Mouse (Mus musculus): ENCODE results near the gene Fam228b. TPM values are rescaled to one million over a fixed set of nuclear protein-coding genes. Genes with fewer than 3 reads are reported as not detected.
"Not testable (repeated sequence)": the region's sequence is repeated elsewhere in the genome, so short reads cannot be mapped to it uniquely, and the experiment has no call there.

Gene Fam228b
- polyA plus RNA-seq (2016; fragmentation: Nextera tagmentation; extraction: Ambion mirVana): 1.1 and 3.0 TPM in 2 replicates

DNA sequence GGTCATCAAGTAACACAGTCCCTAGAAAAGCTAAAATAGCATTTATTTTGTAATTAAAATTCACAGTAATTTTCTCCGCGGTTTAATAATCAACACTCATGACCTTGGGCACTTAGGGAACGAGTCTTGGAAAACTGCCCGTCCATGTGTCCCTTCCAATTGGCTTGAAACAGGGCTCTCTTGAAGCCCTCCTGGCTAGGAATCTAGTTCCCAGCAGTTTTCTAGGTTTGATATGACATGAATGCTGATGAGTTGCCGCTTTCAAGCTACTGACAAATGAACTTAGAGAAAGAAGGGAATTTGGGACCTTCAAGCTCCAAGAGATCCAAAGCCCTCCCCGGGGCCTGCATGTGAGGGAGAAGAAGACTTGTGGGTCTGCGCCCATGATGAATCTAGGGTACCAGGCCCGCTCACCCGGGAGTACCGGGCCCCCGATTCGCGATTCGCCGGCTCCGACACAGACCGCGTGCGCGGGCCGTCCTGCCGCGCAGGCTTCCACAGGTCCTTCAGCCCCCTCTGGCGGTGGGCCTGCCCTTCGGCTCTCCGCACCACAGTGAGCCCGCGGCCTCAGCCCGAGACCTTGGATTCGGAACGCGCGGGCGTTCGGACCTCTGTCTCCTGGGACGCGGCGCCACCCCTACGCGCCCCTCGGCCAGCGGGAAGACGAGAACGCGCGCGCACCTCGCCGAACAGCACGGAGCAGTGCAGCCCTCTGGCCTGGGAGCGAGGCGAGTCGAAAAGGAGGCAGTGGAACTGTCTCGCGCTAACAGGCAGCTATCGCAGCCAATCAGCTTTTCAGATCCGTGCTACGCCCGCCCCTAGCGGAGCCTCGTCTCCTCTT is at the start of gene Fam228b, which contains the start of gene Pfn4:
TSS of gene Fam228b (minus strand) at position 776 of the 841 bp plus-strand sequence.
TSS of gene Pfn4 (plus strand) at position 531 of the 841 bp plus-strand sequence.
- WGBS: 4% methylated on average over 61 of the region's 61 CpGs
- H3K4me1 ChIP-seq (replicated peaks): peaks cover 7% of the 10 kb centered on the region; the same call in 1 of the 2 replicates
- DNase-seq (ENCODE audit: low spot score): peak; percentile 97

DNA sequence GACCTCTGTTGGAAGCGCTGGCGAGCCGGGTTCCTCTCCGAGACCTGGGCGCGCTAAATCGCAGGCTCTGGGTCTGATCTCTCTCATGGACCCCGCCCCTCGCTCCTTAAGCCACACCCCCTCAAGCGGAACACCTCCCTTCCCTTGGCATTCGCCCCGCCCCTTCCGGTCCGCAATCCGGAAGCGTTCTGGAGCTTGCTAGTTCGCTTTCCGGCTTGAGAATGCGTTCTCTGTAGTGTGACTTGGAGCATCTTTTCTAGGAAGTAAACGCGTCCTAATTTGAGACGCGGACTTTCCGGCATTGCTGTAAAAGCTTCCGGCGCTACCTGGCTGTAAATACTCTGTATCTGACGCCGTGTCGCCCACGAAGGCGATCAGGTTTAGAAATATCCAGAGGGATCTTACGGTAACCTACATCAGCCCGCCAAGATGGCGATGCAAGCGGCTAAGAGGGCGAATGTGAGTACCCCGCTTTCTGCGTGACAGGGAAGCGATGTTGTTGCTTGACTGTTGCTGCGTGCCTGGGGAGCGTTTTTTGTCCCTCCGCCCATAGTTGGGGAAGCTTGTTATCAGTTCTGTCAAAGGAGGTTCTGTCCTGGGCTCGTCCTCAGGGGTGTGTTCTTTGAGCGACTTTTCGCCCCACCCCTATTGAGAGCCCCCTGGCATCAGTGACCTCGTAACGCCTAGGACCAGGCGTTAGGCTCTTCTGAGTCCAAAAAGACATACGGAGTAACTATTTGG is 48.5 kb upstream of the Fam228b start, which contains the start of gene Sf3b6:
TSS of gene Sf3b6 (plus strand) at position 184 of the 741 bp plus-strand sequence.
- Histone ChIP-seq H3K27me3 (ENCODE audit: insufficient read depth, poor library complexity, severe bottlenecking) (no peaks in the 10 kb centered on the region), H3K4me3 (peak within 1 kb of the TSS; percentile 86), H3K27ac (peak within 1 kb of the TSS; percentile 90), H3K36me3 (peaks cover 26% of the 10 kb centered on the region), H3K9me3 (no peaks in the 10 kb centered on the region), H3K4me1 (replicated peaks) (peaks cover 19% of the 10 kb centered on the region)
- DNase-seq (ENCODE audit: low spot score): peak; percentile 99
- under 1% methylated on average over 49 of the region's 49 CpGs for WGBS

More for the DNA sequence above, at the start of gene Fam228b, which contains the start of gene Pfn4:
- Histone ChIP-seq H3K4me3 (peak within 1 kb of the TSS; percentile 77), H3K9me3 (no peaks in the 10 kb centered on the region), H3K27ac (peak within 1 kb of the TSS; percentile 96), H3K27me3 (ENCODE audit: insufficient read depth, poor library complexity, severe bottlenecking) (no peaks in the 10 kb centered on the region), H3K36me3 (no peaks in the 10 kb centered on the region)

GRCm38 (mm10) chr12:4816680-4817360 is 47.8 kb upstream of the Fam228b start:
- 13% methylated on average over 24 of the region's 24 CpGs for WGBS
- H3K36me3 ChIP-seq: peaks cover 18% of the 10 kb centered on the region
- no peak for DNase-seq (ENCODE audit: low spot score)
- peak overlapping the region; percentile 86 for H3K4me3 ChIP-seq
- no peaks in the 10 kb centered on the region for H3K27me3 ChIP-seq (ENCODE audit: insufficient read depth, poor library complexity, severe bottlenecking)
- H3K4me1 ChIP-seq (replicated peaks): peaks cover 19% of the 10 kb centered on the region
- H3K27ac ChIP-seq: peak overlapping the region; percentile 90
- H3K9me3 ChIP-seq: no peaks in the 10 kb centered on the region

DNA sequence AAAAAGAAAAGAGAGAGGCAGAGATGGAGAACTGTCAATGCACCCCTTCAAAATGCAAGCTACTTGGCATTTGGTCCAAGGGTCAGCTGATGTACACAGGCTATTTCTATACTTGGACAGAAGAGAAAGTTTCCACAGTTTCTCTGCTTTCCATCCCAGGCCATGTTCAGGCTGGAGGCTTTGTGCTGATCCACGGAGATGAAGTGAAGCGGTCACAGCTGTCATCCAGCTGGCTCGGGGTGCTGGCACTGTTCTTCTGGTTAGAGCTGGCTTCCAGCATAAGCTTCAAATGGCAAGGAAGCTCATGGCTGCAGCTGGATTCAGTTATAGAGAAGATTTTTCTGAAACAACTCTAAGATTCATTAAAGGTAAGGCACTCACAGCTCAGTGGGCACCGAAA is 44.6 kb upstream of the Fam228b start:
- no peaks in the 10 kb centered on the region for H3K36me3 ChIP-seq
- no peaks in the 10 kb centered on the region for H3K27me3 ChIP-seq (ENCODE audit: insufficient read depth, poor library complexity, severe bottlenecking)
- DNase-seq (ENCODE audit: low spot score): no peak
- H3K9me3 ChIP-seq: no peaks in the 10 kb centered on the region
- WGBS: 91% methylated on average over 4 of the region's 4 CpGs
- H3K4me1 ChIP-seq (replicated peaks): peaks cover 14% of the 10 kb centered on the region
- no peak overlapping the region for H3K27ac ChIP-seq
- no peak overlapping the region for H3K4me3 ChIP-seq

- Histone ChIP-seq H3K27ac (no peak overlapping the region), H3K4me3 (no peak overlapping the region), H3K36me3 (no peaks in the 10 kb centered on the region), H3K27me3 (ENCODE audit: insufficient read depth, poor library complexity, severe bottlenecking) (no peaks in the 10 kb centered on the region), H3K4me1 (replicated peaks) (peaks cover 3% of the 10 kb centered on the region), H3K9me3 (no peaks in the 10 kb centered on the region)
- WGBS: 73% methylated on average over 3 of the region's 3 CpGs
- DNase-seq (ENCODE audit: low spot score): no peak
Measured at GRCm38 (mm10) chr12:4811705-4812104, 42.6 kb upstream of the Fam228b start.

DNA sequence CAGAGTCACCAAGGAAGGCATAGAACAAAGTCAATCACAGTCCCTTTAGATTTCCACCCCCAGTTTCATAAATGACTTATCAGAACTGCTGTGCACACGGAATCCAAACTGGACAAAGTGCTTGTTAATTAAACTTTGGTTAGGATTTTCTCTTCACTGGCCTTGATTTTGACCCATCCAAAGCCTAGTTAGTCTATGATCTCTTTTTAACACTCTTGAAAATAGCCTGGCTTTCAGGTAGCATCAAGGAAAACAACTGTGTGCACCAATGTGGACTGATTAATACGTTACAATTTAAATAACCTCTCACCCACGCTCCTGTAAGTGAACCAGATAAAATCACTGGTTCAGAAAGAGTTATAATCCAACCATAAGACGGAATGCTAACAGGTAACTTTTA is 42.0 kb upstream of the Fam228b start:
- Histone ChIP-seq H3K4me1 (replicated peaks) (no peaks in the 10 kb centered on the region), H3K9me3 (no peaks in the 10 kb centered on the region), H3K4me3 (no peak overlapping the region), H3K27me3 (ENCODE audit: insufficient read depth, poor library complexity, severe bottlenecking) (no peaks in the 10 kb centered on the region), H3K36me3 (no peaks in the 10 kb centered on the region), H3K27ac (no peak overlapping the region)
- 81% methylated on average over 4 of the region's 4 CpGs for WGBS
- no peak for DNase-seq (ENCODE audit: low spot score)

DNA sequence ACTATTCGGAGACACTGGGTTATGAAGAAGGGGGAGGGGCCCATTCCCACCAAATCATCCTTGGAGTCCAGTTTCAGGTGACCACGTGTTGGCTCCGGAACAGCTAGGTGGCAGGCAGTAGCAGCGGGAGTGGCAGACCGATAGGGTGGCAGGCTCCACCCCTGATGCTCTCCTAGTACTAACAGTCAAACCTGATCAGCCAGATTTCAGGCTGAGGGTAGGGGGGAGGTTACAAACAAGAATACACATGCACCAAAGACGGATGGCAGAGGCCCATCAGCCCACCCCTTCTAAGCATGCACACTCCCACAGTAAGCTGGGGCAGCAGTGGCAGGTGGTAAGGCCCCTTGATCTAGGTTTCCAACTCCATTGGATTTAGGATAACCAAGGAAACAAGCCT is 28.4 kb upstream of the Fam228b start:
- not testable (repeated sequence) for H3K4me1 ChIP-seq (replicated peaks); H3K27me3 ChIP-seq (ENCODE audit: insufficient read depth, poor library complexity, severe bottlenecking); DNase-seq (ENCODE audit: low spot score); H3K4me3 ChIP-seq; H3K36me3 ChIP-seq; H3K27ac ChIP-seq
- WGBS: 78% methylated on average over 6 of the region's 6 CpGs
- peaks cover 17% of the 10 kb centered on the region for H3K9me3 ChIP-seq

DNA sequence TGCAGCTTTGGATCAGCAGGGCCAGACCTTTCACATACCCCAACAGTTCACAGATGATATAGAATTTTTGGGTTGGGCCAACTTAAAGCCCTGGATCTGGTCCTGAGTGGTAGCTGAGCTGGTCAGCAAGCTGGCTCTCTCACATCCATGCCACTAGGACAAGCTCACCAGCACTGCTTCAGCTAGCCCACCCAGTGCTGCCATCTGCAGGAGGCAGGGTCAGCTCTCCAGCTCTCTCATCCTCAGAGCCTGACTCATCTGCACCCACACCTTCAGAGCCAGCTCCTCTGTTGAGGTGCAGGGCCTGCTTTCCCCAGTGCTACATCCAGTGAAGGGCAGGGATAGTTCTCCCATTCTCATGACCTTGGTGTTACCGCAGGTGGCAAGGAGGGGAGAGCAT is 24.7 kb upstream of the Fam228b start:
- Histone ChIP-seq H3K4me3 (no peak overlapping the region), H3K27ac (no peak overlapping the region), H3K4me1 (replicated peaks) (no peaks in the 10 kb centered on the region), H3K27me3 (ENCODE audit: insufficient read depth, poor library complexity, severe bottlenecking) (no peaks in the 10 kb centered on the region), H3K36me3 (no peaks in the 10 kb centered on the region), H3K9me3 (no peaks in the 10 kb centered on the region)
- WGBS: 76% methylated on average over 1 of the region's 1 CpGs
- peak; percentile 15 for DNase-seq (ENCODE audit: low spot score)

GRCm38 (mm10) chr12:4788128-4788527 is 19.1 kb upstream of the Fam228b start:
- not testable (repeated sequence) for H3K9me3 ChIP-seq; H3K27ac ChIP-seq; H3K36me3 ChIP-seq; DNase-seq (ENCODE audit: low spot score); H3K4me1 ChIP-seq (replicated peaks); H3K27me3 ChIP-seq (ENCODE audit: insufficient read depth, poor library complexity, severe bottlenecking); H3K4me3 ChIP-seq
- 94% methylated on average over 25 of the region's 25 CpGs for WGBS

GRCm38 (mm10) chr12:4784466-4784865 is 15.4 kb upstream of the Fam228b start:
- H3K4me1 ChIP-seq (replicated peaks): no peaks in the 10 kb centered on the region
- H3K27me3 ChIP-seq (ENCODE audit: insufficient read depth, poor library complexity, severe bottlenecking): no peaks in the 10 kb centered on the region
- no peak for DNase-seq (ENCODE audit: low spot score)
- H3K27ac ChIP-seq: no peak overlapping the region
- H3K9me3 ChIP-seq: no peaks in the 10 kb centered on the region
- H3K36me3 ChIP-seq: no peaks in the 10 kb centered on the region
- WGBS: 86% methylated on average over 2 of the region's 2 CpGs
- no peak overlapping the region for H3K4me3 ChIP-seq

DNA sequence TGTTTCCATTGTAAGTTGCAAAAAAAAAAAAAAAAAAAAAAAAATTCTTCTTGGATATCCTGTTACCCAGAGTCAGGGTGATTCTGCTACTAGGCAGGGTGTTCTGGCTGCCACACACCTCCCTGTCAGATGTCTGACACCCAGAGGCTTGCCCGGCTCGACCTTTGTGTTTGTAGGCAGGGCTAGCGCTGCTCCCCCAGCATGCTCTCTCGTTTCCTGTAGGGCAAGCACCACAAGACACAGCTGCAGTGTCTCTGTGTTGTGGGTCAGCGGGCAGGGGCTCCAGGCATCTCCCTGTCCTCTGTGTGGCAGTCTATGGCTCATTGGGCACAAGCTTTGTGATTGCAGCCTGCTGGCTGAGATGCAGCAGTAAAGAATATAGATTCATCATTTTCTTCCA is 14.5 kb upstream of the Fam228b start:
- no peak for DNase-seq (ENCODE audit: low spot score)
- no peaks in the 10 kb centered on the region for H3K27me3 ChIP-seq (ENCODE audit: insufficient read depth, poor library complexity, severe bottlenecking)
- H3K4me1 ChIP-seq (replicated peaks): no peaks in the 10 kb centered on the region
- no peaks in the 10 kb centered on the region for H3K9me3 ChIP-seq
- WGBS: 42% methylated on average over 5 of the region's 5 CpGs
- H3K27ac ChIP-seq: no peak overlapping the region
- H3K36me3 ChIP-seq: no peaks in the 10 kb centered on the region
- no peak overlapping the region for H3K4me3 ChIP-seq

DNA sequence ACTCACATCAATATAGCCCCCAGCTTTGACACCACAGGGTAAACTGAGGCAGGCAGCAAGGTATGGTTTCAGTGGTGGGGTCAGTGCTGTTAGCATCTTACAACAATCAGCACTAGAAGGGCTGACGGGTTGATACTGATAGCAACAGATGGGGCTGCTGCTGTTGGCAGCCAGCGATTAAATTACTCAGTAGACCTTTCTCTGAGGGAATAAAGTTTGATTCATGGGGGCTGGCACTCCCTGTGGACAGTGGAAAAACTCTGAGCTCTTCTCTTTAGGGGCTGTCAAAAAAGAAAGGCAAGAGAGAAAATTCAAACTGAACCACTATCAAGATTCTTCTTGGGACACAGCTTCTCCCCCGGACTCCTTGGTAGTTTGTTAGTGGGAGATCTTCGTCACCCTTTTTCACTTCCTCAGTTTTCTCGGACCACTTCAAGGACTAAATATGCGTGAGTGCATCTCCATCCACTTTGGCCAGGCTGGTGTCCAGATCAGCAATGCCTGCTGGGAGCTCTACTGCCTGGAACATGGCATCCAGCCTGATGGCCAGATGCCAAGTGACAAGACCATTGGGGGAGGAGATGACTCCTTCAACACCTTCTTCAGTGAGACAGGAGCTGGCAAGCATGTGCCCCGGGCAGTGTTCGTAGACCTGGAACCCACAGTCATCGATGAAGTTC is 12.8 kb upstream of the Fam228b start:
- not testable (repeated sequence) for H3K4me3 ChIP-seq; H3K9me3 ChIP-seq; H3K27ac ChIP-seq; H3K4me1 ChIP-seq (replicated peaks); H3K36me3 ChIP-seq; H3K27me3 ChIP-seq (ENCODE audit: insufficient read depth, poor library complexity, severe bottlenecking); DNase-seq (ENCODE audit: low spot score)
- WGBS: 92% methylated on average over 9 of the region's 9 CpGs
